Mouse (Mus musculus): Measurements from ENCODE around the gene Aldh16a1. TPM values are rescaled to one million over a fixed set of nuclear protein-coding genes. Genes with fewer than 3 reads are reported as not detected.

Aldh16a1 gene
- polyA plus RNA-seq, 2 experiments = 40.0 to 45.6 TPM

- ATAC-seq (ENCODE audit: low FRiP score, low read depth) (no peak), DNase-seq (ENCODE audit: low spot score) (no peak)
- Histone ChIP-seq H3K4me2 (replicated peaks; ENCODE audit: low read depth, low read length, severe bottlenecking) (no peak overlapping the region), H3K27me3 (ENCODE audit: control insufficient read depth, insufficient read depth, low read length) (no peaks in the 10 kb centered on the region), H3K4me3 (replicated peaks; ENCODE audit: low read length) (no peak overlapping the region), H3K9me3 (ENCODE audit: control insufficient read depth, low read length) (no peaks in the 10 kb centered on the region), H3K27ac (replicated peaks; ENCODE audit: low read depth, low read length) (no peak overlapping the region), H3K36me3 (ENCODE audit: control insufficient read depth, insufficient read depth, low read length) (no peaks in the 10 kb centered on the region), H3K4me1 (ENCODE audit: control insufficient read depth, insufficient read depth, low read length) (peaks cover 4% of the 10 kb centered on the region), H3K9ac (ENCODE audit: low read depth, low read length, severe bottlenecking) (no peak overlapping the region)
- 85% methylated on average over 4 of the region's 4 CpGs for WGBS
- TF ChIP-seq POLR2A (IDR thresholded peaks at IDR 0.05; ENCODE audit: borderline replicate concordance, extremely low read depth, insufficient read depth, insufficient read length) = no peak
Observed at GRCm38 (mm10) chr7:45196176-45196535, 41.8 kb upstream of the Aldh16a1 start.

GRCm38 (mm10) chr7:45195341-45196175, 41.2 kb upstream of the Aldh16a1 start:
- no peak for DNase-seq (ENCODE audit: low spot score)
- WGBS = 49% methylated on average over 13 of the region's 13 CpGs
- no peaks in the 10 kb centered on the region for H3K36me3 ChIP-seq (ENCODE audit: control insufficient read depth, insufficient read depth, low read length)
- peaks cover 4% of the 10 kb centered on the region for H3K4me1 ChIP-seq (ENCODE audit: control insufficient read depth, insufficient read depth, low read length)
- no peak for ATAC-seq (ENCODE audit: low FRiP score, low read depth)
- no peaks in the 10 kb centered on the region for H3K9me3 ChIP-seq (ENCODE audit: control insufficient read depth, low read length)
- no peak overlapping the region for H3K4me3 ChIP-seq (replicated peaks; ENCODE audit: low read length)
- H3K27me3 ChIP-seq (ENCODE audit: control insufficient read depth, insufficient read depth, low read length) = no peaks in the 10 kb centered on the region
- no peak overlapping the region for H3K27ac ChIP-seq (replicated peaks; ENCODE audit: low read depth, low read length)
- no peak overlapping the region for H3K4me2 ChIP-seq (replicated peaks; ENCODE audit: low read depth, low read length, severe bottlenecking)
- H3K9ac ChIP-seq (ENCODE audit: low read depth, low read length, severe bottlenecking) = no peak overlapping the region
- TF ChIP-seq POLR2A (IDR thresholded peaks at IDR 0.05; ENCODE audit: borderline replicate concordance, extremely low read depth, insufficient read depth, insufficient read length) = no peak

- Histone ChIP-seq H3K4me3 (replicated peaks; ENCODE audit: low read length) (no peak overlapping the region), H3K27ac (replicated peaks; ENCODE audit: low read depth, low read length) (no peak overlapping the region), H3K4me1 (ENCODE audit: control insufficient read depth, insufficient read depth, low read length) (peaks cover 4% of the 10 kb centered on the region), H3K4me2 (replicated peaks; ENCODE audit: low read depth, low read length, severe bottlenecking) (no peak overlapping the region), H3K27me3 (ENCODE audit: control insufficient read depth, insufficient read depth, low read length) (no peaks in the 10 kb centered on the region), H3K9me3 (ENCODE audit: control insufficient read depth, low read length) (no peaks in the 10 kb centered on the region), H3K9ac (ENCODE audit: low read depth, low read length, severe bottlenecking) (peak overlapping the region; percentile 25; the same call in 1 of the 2 replicates), H3K36me3 (ENCODE audit: control insufficient read depth, insufficient read depth, low read length) (no peaks in the 10 kb centered on the region)
- DNase-seq (ENCODE audit: low spot score) = no peak
- 78% methylated on average over 14 of the region's 17 CpGs for WGBS
- no peak for TF ChIP-seq POLR2A (IDR thresholded peaks at IDR 0.05; ENCODE audit: borderline replicate concordance, extremely low read depth, insufficient read depth, insufficient read length)
- no peak for ATAC-seq (ENCODE audit: low FRiP score, low read depth)
Observed at GRCm38 (mm10) chr7:45193871-45194785, 39.7 kb upstream of the Aldh16a1 start.

GRCm38 (mm10) chr7:45193406-45193805, 39.0 kb upstream of the Aldh16a1 start:
- WGBS = 63% methylated on average over 5 of the region's 5 CpGs
- Histone ChIP-seq H3K9ac (ENCODE audit: low read depth, low read length, severe bottlenecking) (peak overlapping the region; percentile 25; the same call in 1 of the 2 replicates), H3K27ac (replicated peaks; ENCODE audit: low read depth, low read length) (no peak overlapping the region), H3K36me3 (ENCODE audit: control insufficient read depth, insufficient read depth, low read length) (no peaks in the 10 kb centered on the region), H3K9me3 (ENCODE audit: control insufficient read depth, low read length) (no peaks in the 10 kb centered on the region), H3K4me3 (replicated peaks; ENCODE audit: low read length) (no peak overlapping the region), H3K4me2 (replicated peaks; ENCODE audit: low read depth, low read length, severe bottlenecking) (no peak overlapping the region), H3K4me1 (ENCODE audit: control insufficient read depth, insufficient read depth, low read length) (peaks cover 4% of the 10 kb centered on the region), H3K27me3 (ENCODE audit: control insufficient read depth, insufficient read depth, low read length) (no peaks in the 10 kb centered on the region)
- DNase-seq (ENCODE audit: low spot score) (no peak), ATAC-seq (ENCODE audit: low FRiP score, low read depth) (no peak)
- TF ChIP-seq POLR2A (IDR thresholded peaks at IDR 0.05; ENCODE audit: borderline replicate concordance, extremely low read depth, insufficient read depth, insufficient read length) = no peak

- TF ChIP-seq POLR2A (IDR thresholded peaks at IDR 0.05; ENCODE audit: borderline replicate concordance, extremely low read depth, insufficient read depth, insufficient read length) = no peak
- H3K4me1 ChIP-seq (ENCODE audit: control insufficient read depth, insufficient read depth, low read length) = peaks cover 4% of the 10 kb centered on the region
Observed at GRCm38 (mm10) chr7:45192585-45193310, 38.4 kb upstream of the Aldh16a1 start.

More at GRCm38 (mm10) chr7:45192585-45193310, 38.4 kb upstream of the Aldh16a1 start:
- H3K4me3 ChIP-seq (replicated peaks; ENCODE audit: low read length) = no peak overlapping the region
- no peaks in the 10 kb centered on the region for H3K27me3 ChIP-seq (ENCODE audit: control insufficient read depth, insufficient read depth, low read length)
- no peaks in the 10 kb centered on the region for H3K9me3 ChIP-seq (ENCODE audit: control insufficient read depth, low read length)
- ATAC-seq (ENCODE audit: low FRiP score, low read depth) (no peak), DNase-seq (ENCODE audit: low spot score) (no peak)
- H3K9ac ChIP-seq (ENCODE audit: low read depth, low read length, severe bottlenecking) = 0 out of 2 replicates have a peak overlapping the region, but pooled peaks have one; percentile 25
- H3K4me2 ChIP-seq (replicated peaks; ENCODE audit: low read depth, low read length, severe bottlenecking) = no peak overlapping the region
- WGBS = 74% methylated on average over 7 of the region's 7 CpGs
- H3K27ac ChIP-seq (replicated peaks; ENCODE audit: low read depth, low read length) = no peak overlapping the region
- H3K36me3 ChIP-seq (ENCODE audit: control insufficient read depth, insufficient read depth, low read length) = no peaks in the 10 kb centered on the region
